Mouse (Mus musculus): ENCODE results near the gene Ube2ql1. TPM values are rescaled to one million over a fixed set of nuclear protein-coding genes. Genes with fewer than 3 reads are reported as not detected.

Ube2ql1 gene
- polyA plus RNA-seq, 2 experiments: 0.08 to 0.22 TPM

GRCm38 (mm10) chr13:69673921-69674618, 65.6 kb downstream of the Ube2ql1 start:
- H3K4me1 ChIP-seq (replicated peaks; ENCODE audit: control insufficient read depth in 2 of 2, insufficient read depth in 2 of 2, low read length in 1 of 2): no peaks in the 10 kb centered on the region
- DNase-seq (ENCODE audit: low read depth in 3 of 3, low spot score in 3 of 3): no peak
- no peak for ATAC-seq (ENCODE audit: insufficient read depth)
- H3K9me3 ChIP-seq (ENCODE audit: control insufficient read depth, low read length): no peaks in the 10 kb centered on the region
- H3K9ac ChIP-seq (replicated peaks): no peak overlapping the region
- no peak overlapping the region for H3K4me2 ChIP-seq (ENCODE audit: low read depth)
- TF ChIP-seq CTCF (IDR thresholded peaks at IDR 0.05; ENCODE audit: low read depth) (no peak), EP300 (IDR thresholded peaks at IDR 0.05; ENCODE audit: low read depth) (no peak)
- no peak overlapping the region for H3K27ac ChIP-seq
- WGBS (ENCODE audit: insufficient replicate concordance): 45% methylated on average over 10 of the region's 10 CpGs
- no peaks in the 10 kb centered on the region for H3K36me3 ChIP-seq (replicated peaks; ENCODE audit: control insufficient read depth, insufficient read depth, low read depth)
- H3K4me3 ChIP-seq (ENCODE audit: insufficient read depth in 1 of 2, low read depth in 2 of 2, low read length in 2 of 2): no peak overlapping the region
- no peaks in the 10 kb centered on the region for H3K27me3 ChIP-seq (ENCODE audit: control insufficient read depth, insufficient read depth, low read length)

GRCm38 (mm10) chr13:69673197-69673920, 66.3 kb downstream of the Ube2ql1 start:
- Histone ChIP-seq H3K9me3 (ENCODE audit: control insufficient read depth, low read length) (no peaks in the 10 kb centered on the region), H3K9ac (replicated peaks) (no peak overlapping the region), H3K4me2 (ENCODE audit: low read depth) (no peak overlapping the region), H3K27ac (no peak overlapping the region), H3K27me3 (ENCODE audit: control insufficient read depth, insufficient read depth, low read length) (no peaks in the 10 kb centered on the region), H3K4me1 (replicated peaks; ENCODE audit: control insufficient read depth in 2 of 2, insufficient read depth in 2 of 2, low read length in 1 of 2) (no peaks in the 10 kb centered on the region), H3K4me3 (ENCODE audit: insufficient read depth in 1 of 2, low read depth in 2 of 2, low read length in 2 of 2) (no peak overlapping the region), H3K36me3 (replicated peaks; ENCODE audit: control insufficient read depth, insufficient read depth, low read depth) (no peaks in the 10 kb centered on the region)
- ATAC-seq (ENCODE audit: insufficient read depth) (no peak), DNase-seq (ENCODE audit: low read depth in 3 of 3, low spot score in 3 of 3) (no peak)
- TF ChIP-seq EP300 (IDR thresholded peaks at IDR 0.05; ENCODE audit: low read depth) (no peak), CTCF (IDR thresholded peaks at IDR 0.05; ENCODE audit: low read depth) (no peak)
- WGBS (ENCODE audit: insufficient replicate concordance): 49% methylated on average over 5 of the region's 5 CpGs

- Histone ChIP-seq H3K27ac (no peak overlapping the region), H3K9me3 (ENCODE audit: control insufficient read depth, low read length) (no peaks in the 10 kb centered on the region), H3K36me3 (replicated peaks; ENCODE audit: control insufficient read depth, insufficient read depth, low read depth) (no peaks in the 10 kb centered on the region), H3K9ac (replicated peaks) (no peak overlapping the region), H3K4me3 (ENCODE audit: insufficient read depth in 1 of 2, low read depth in 2 of 2, low read length in 2 of 2) (no peak overlapping the region), H3K4me2 (ENCODE audit: low read depth) (no peak overlapping the region), H3K27me3 (ENCODE audit: control insufficient read depth, insufficient read depth, low read length) (no peaks in the 10 kb centered on the region), H3K4me1 (replicated peaks; ENCODE audit: control insufficient read depth in 2 of 2, insufficient read depth in 2 of 2, low read length in 1 of 2) (no peaks in the 10 kb centered on the region)
- WGBS (ENCODE audit: insufficient replicate concordance): 75% methylated on average over 10 of the region's 10 CpGs
- ATAC-seq (ENCODE audit: insufficient read depth) (no peak), DNase-seq (ENCODE audit: low read depth in 3 of 3, low spot score in 3 of 3) (no peak)
- no peak for TF ChIP-seq EP300 (IDR thresholded peaks at IDR 0.05; ENCODE audit: low read depth)
- TF ChIP-seq CTCF (IDR thresholded peaks at IDR 0.05; ENCODE audit: low read depth): no peak
These were observed 67.1 kb downstream of the Ube2ql1 start for GRCm38 (mm10) chr13:69672565-69672964.

DNA sequence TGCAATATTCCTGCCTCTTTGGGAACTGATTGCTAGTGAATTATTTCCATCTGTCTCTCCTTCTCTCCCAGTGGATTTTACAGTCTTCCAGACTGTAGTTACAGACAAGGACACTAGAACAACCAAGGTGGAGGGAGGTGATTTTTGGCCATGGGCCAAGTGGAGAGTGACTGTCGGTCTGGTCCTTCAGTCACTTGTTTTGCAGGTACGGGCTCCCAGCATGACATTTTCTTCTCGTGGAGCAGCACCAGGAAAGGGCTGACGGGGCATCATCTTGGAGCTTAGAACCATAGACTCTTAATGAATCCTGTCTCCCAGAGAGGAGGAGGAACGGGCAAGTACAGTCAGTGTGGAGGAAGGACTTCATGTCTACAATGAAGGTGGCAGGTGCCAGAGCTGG, 67.6 kb downstream of the Ube2ql1 start:
- no peaks in the 10 kb centered on the region for H3K4me1 ChIP-seq (replicated peaks; ENCODE audit: control insufficient read depth in 2 of 2, insufficient read depth in 2 of 2, low read length in 1 of 2)
- no peak for ATAC-seq (ENCODE audit: insufficient read depth)
- H3K9me3 ChIP-seq (ENCODE audit: control insufficient read depth, low read length): no peaks in the 10 kb centered on the region
- H3K27me3 ChIP-seq (ENCODE audit: control insufficient read depth, insufficient read depth, low read length): no peaks in the 10 kb centered on the region
- H3K9ac ChIP-seq (replicated peaks): no peak overlapping the region
- H3K36me3 ChIP-seq (replicated peaks; ENCODE audit: control insufficient read depth, insufficient read depth, low read depth): no peaks in the 10 kb centered on the region
- TF ChIP-seq CTCF (IDR thresholded peaks at IDR 0.05; ENCODE audit: low read depth): no peak
- no peak for TF ChIP-seq EP300 (IDR thresholded peaks at IDR 0.05; ENCODE audit: low read depth)
- DNase-seq (ENCODE audit: low read depth in 3 of 3, low spot score in 3 of 3): no peak
- no peak overlapping the region for H3K4me2 ChIP-seq (ENCODE audit: low read depth)
- H3K27ac ChIP-seq: no peak overlapping the region
- WGBS (ENCODE audit: insufficient replicate concordance): 67% methylated on average over 5 of the region's 5 CpGs
- no peak overlapping the region for H3K4me3 ChIP-seq (ENCODE audit: insufficient read depth in 1 of 2, low read depth in 2 of 2, low read length in 2 of 2)

- Histone ChIP-seq H3K4me3 (ENCODE audit: insufficient read depth in 1 of 2, low read depth in 2 of 2, low read length in 2 of 2) (no peak overlapping the region), H3K27ac (no peak overlapping the region), H3K27me3 (ENCODE audit: control insufficient read depth, insufficient read depth, low read length) (no peaks in the 10 kb centered on the region), H3K4me1 (replicated peaks; ENCODE audit: control insufficient read depth in 2 of 2, insufficient read depth in 2 of 2, low read length in 1 of 2) (no peaks in the 10 kb centered on the region), H3K9me3 (ENCODE audit: control insufficient read depth, low read length) (no peaks in the 10 kb centered on the region), H3K9ac (replicated peaks) (no peak overlapping the region), H3K4me2 (ENCODE audit: low read depth) (no peak overlapping the region), H3K36me3 (replicated peaks; ENCODE audit: control insufficient read depth, insufficient read depth, low read depth) (no peaks in the 10 kb centered on the region)
- ATAC-seq (ENCODE audit: insufficient read depth) (no peak), DNase-seq (ENCODE audit: low read depth in 3 of 3, low spot score in 3 of 3) (no peak)
- WGBS (ENCODE audit: insufficient replicate concordance): 40% methylated on average over 3 of the region's 3 CpGs
- TF ChIP-seq EP300 (IDR thresholded peaks at IDR 0.05; ENCODE audit: low read depth) (no peak), CTCF (IDR thresholded peaks at IDR 0.05; ENCODE audit: low read depth) (no peak)
These were observed 85.2 kb downstream of the Ube2ql1 start for GRCm38 (mm10) chr13:69654508-69654907.

Other genes with a start within 250 kb of the Ube2ql1 start
- 39.7 and 58.7 TPM in 2 replicates for gene Nsun2, start 206.1 kb downstream of the Ube2ql1 start, polyA plus RNA-seq (2012; rRNA removed)
- 88.8 and 98.1 TPM in 2 replicates for gene Nsun2, start 206.1 kb downstream of the Ube2ql1 start, polyA plus RNA-seq (2014; fragmentation: Nextera tagmentation; extraction: Ambion mirVana)
- 5.4 and 6.3 TPM in 2 replicates for gene Tent4a, start 205.3 kb downstream of the Ube2ql1 start, polyA plus RNA-seq (2012; rRNA removed)
- 2.3 and 3.0 TPM in 2 replicates for gene Tent4a, start 205.3 kb downstream of the Ube2ql1 start, polyA plus RNA-seq (2014; fragmentation: Nextera tagmentation; extraction: Ambion mirVana)
- 1.9 and 2.0 TPM in 2 replicates for gene Srd5a1, start 128.4 kb downstream of the Ube2ql1 start, polyA plus RNA-seq (2012; rRNA removed)
- gene Srd5a1, start 128.4 kb downstream of the Ube2ql1 start, polyA plus RNA-seq (2014; fragmentation: Nextera tagmentation; extraction: Ambion mirVana): 3.0 and 3.9 TPM in 2 replicates
- gene Med10, start 62.5 kb upstream of the Ube2ql1 start, polyA plus RNA-seq (2012; rRNA removed): 13.2 and 20.1 TPM in 2 replicates
- 41.8 and 44.7 TPM in 2 replicates for gene Med10, start 62.5 kb upstream of the Ube2ql1 start, polyA plus RNA-seq (2014; fragmentation: Nextera tagmentation; extraction: Ambion mirVana)